Mouse (Mus musculus) testis, adult 2 months (tissue): ENCODE measurements at regions not wholly inside any gene's neighbourhood (a gene's known extent, or its start where the extent isn't known, plus 50 kb on each side); places are given as distances from the start of the nearest gene placed in this dataset.

Experiments
- CTCF ChIP-seq: fragments of 200-500 bp; IDR thresholded peaks from 2 replicates; pipeline ENCODE4 v1.5.1; 2012; ENCODE audit warnings: low read depth, mild to moderate bottlenecking, inconsistent platforms, low read length, moderate library complexity; ENCODE audit not compliant: control insufficient read depth, insufficient read depth, insufficient replicate concordance
- POLR2A ChIP-seq: fragments of 200-500 bp; IDR thresholded peaks from 2 replicates; pipeline ENCODE4 v1.6.1; 2012; ENCODE audit warnings: low read depth, mild to moderate bottlenecking, inconsistent platforms, low read length, moderate library complexity; ENCODE audit not compliant: control insufficient read depth

DNA sequence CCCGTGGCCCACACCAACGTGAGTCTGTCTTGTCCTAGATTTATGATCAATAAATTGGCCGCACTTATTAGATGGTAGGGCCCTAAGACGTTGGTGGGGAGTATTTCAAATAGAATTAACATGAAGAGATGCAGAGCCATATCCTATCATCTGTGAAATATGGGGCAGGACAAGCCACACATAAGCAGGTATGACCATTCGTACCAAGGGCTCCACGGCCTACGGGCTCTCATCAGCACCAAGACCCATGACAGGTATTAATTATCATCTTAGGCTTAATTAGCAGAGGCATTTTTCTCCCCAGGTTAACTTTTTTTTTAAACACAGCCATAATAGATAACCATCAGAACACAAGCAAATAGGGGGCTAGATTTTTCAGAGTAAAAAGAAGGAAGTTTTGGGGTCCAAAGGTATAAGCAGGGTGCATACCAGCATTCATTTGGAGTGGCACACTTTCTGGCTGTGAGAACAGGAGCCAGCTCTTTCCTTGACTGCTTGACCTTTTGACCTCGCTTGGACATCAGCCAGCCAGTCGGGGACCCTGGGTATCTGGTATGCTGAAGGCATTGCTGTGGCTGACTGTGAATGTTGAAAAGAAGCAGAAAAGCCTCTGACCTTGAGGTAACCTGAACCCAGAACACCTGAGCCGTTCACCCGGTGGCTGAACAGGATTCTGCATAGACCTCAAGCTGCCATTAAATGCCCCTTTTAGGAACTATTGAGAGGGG is 185.8 kb downstream of the Snx10 start:
- TF ChIP-seq CTCF, result no peak
- TF ChIP-seq POLR2A, result no peak
